Mouse (Mus musculus) urinary bladder, postnatal 36 days (tissue): ENCODE data around the gene Slk.
"Not testable (repeated sequence)": the region's sequence is repeated elsewhere in the genome, so short reads cannot be mapped to it uniquely, and the experiment has no call there.

Experiments used
- DNase-seq, 2 experiments: peaks; one replicate each; pipeline ENCODE4 v3.0.0; 2022; ENCODE audit warnings: low spot score in 2 of 2, mixed read lengths in 1 of 2

Slk gene

DNA sequence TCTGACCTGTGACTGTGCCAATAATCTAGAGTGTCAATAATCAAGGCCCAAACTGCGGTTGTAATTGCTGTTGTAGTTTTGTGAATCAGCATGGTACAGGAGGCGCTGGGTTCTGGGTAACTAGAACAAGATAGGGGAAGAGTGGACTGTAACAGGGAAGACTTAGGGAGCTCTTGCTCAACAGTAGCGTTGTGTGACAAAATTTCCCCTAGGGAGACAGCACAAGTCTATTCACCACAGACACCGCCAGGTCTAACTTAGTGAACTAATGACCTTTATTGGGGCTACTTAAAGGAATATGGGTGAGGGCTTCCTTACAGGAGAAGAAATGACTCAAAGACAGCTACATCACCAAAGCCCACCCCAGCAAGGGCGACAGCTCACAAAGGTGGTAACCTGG is 9.4 kb upstream of the Slk start:
- DNase-seq, result no peak

DNA sequence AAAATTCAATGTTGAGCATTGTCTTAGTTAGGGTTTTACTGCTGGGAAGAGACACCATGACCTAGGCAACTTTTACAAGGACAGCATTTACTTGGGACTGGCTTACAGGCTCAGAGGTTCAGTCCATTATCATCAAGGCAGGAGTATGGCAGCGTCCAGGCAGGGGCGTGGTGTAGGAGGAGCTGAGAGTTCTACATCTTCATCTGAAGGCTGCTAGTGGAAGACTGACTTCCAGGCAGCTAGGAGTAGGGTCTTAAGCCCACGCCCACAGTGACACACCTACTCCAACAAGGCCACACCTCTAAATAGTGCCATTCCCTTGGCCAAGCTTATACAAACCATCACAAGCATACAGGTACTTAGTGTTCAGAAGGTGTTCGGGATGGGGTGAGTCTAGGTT is 7.5 kb upstream of the Slk start:
- not testable (repeated sequence) for DNase-seq

DNA sequence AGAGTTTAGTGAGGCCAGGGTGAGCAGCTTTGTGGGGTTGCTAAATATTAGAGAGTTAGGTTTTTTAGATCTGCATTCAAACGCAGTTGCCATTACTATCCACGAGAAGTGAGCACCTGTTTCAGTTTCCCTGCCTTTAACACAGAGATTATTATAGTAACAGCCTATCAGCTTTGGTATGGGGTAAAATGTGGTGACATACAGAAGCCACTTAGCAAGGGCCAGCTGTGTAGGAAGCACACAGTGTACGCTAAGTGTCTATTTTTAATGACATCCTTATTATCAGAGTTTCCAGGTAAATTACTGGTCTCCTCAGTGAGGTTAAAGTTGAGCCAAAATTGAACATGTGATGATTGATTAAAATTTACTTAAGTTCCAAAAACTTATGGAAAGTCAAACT is 5.8 kb upstream of the Slk start:
- no peak for DNase-seq

DNA sequence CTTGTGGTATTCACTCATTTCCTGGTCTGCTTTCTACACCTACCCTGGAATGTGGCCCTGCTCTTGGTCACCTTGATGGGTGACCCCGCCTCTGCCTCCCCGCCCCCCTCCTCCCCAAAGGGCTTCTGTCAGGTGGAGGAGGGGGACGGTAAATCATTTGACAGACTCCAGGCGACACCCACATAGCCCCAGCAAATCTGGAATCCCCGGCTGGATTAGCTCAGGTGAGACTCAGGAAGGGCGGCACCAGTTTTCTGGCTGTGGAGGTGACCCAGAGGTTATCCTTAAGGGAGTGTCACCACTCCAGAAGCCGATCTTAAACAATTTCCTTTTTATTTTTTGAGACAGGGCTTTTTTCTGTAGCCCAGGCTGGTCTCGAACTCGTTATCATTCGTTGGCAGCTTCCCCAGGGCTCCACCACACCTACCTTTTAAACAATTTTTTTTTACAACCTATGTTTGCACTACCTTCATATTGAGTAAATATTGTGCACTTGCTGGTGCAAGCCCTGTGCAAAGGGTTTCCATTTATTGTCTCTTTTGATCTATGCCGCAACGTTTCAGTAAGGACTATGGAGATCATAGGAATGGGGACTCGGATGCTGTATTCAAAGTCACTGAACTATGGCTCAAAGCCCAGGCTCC is 775 bp upstream of the Slk start:
- peak in 1 of 2 experiments; percentile 16 for DNase-seq

DNA sequence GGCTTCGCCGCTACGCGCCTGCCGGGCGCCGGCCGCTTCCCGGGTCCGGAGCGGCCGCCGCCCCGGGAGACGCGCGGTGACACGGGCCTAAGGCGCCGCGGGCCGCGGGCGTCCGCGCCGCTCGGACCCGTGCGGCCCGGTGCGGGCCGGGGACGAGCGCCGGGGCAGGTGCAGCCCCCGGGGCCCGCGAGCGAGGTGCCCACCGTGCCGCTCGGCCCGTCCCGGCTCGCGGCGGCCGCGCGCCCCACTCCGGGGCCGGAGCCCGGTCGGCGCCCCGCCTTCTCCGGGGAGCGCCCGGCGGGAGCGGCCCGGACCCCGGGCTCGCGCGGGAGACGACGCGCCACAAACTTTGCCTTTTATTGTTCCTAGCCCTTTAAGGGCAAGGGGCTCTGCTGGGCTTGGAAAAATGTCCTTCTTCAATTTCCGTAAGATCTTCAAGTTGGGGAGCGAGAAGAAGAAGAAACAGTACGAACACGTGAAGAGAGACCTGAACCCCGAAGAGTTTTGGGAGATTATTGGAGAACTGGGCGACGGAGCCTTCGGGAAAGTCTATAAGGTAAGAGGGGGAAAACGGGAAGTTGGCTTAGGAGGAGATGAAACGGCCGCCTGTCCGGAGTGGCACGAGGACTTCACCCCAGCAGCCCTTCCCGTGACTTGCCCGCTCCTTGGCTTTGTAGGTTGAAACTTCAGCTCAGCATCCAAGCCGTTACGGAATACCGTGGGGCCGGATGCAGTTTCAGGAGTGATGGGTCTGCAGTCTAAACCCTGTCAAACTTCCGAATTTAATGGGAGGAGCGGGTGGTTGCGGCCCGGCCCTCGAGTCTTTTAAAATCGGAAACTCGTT is 532 bp downstream of the Slk start:
- DNase-seq, result peak; percentile 14

DNA sequence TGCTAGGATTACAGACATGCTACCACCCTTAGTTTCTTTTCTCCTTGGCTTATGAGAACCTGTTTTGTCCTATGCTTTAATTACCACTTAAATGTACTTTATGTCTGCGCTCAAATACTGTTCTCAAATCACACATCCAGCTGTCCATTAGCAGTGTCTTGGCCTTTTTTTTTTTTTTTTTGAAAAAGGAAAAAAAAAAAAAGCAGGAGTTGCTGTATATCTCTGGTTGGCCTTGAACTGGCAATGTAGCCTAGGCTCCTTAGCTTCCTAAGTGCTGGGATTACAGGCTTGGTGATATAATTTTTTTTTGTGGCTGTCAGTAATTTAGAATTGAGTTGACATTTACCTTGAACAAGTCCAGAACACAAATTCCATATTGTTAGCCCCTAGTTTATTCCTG is 6.3 kb downstream of the Slk start:
- DNase-seq, result no peak

DNA sequence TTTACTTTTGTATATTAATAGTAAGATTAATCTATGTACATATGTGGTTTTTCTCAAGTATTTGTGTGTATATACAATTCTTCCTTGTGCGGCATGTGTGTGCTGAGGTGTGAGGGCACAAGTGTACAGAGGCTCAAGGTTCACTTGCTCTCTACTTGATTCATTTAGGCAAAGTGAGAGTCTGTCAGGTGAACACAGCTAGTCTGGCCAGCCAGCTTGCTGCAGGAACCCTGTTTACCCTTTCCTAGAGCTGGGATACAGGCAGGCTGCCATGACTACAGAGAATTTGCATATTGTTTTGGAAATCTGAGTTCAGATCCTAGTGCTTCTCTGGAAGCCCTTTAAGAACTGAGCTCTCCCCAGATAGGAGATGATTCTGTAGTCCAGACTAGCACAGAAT is 7.5 kb downstream of the Slk start:
- no peak for DNase-seq

DNA sequence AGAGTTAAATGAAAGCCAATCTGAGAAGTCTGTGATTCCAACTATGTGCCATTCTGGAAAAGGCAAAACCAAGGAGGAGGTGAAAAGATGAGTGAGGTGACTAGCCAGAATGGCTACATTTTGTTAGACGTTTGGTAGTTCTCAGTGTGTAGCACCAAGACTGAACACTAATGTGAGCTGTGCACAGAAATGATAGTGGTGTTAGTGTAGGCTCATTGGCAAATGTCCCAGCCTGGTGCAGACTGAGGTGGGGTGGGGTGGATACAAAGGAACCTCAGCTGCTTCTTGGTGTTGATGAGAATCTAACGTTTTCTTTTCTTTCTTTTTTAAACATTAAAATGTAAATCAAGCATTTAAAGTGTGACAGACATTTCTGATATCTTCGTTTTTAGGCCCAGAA is 29.0 kb downstream of the Slk start:
- DNase-seq, result no peak

DNA sequence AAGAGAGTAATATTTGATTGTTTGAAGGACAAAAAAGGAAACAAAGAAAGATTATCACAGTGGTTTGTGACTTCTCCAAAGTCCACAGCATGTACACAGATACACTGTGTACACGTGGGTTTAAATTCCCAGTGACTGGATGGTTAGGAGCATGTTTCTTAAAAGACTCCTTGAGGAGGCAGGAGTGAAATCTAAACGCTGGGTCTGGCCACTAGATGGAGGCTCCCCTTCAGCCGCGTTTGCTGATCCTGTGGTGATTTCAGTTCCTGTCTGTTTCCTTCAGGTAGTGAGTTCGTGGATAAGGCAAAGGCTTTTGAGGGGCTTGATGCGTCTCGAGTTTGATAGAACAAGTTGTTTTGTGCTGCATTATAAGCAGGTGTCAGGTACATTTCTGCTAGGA is 34.0 kb downstream of the Slk start:
- no peak for DNase-seq

DNA sequence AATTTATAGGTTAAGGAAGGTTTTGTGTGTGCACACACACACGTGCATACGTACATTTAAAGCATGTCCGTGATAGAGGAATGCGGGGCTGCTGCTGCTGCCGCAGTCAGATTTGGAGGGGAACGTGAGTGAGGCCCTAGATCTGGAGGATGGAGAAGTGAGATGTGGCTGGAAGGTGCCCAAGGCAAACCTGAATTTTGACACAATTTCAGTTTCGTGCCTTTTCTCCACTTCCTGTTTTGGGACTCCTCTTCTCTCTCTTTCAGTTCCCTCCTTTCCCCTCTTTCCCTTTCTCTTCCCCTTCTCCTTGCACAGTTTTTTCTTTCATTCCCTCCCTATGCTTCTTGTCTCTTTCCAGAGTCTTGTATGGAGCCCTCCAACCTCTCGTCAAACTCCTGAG is 42.0 kb downstream of the Slk start:
- DNase-seq, result no peak

DNA sequence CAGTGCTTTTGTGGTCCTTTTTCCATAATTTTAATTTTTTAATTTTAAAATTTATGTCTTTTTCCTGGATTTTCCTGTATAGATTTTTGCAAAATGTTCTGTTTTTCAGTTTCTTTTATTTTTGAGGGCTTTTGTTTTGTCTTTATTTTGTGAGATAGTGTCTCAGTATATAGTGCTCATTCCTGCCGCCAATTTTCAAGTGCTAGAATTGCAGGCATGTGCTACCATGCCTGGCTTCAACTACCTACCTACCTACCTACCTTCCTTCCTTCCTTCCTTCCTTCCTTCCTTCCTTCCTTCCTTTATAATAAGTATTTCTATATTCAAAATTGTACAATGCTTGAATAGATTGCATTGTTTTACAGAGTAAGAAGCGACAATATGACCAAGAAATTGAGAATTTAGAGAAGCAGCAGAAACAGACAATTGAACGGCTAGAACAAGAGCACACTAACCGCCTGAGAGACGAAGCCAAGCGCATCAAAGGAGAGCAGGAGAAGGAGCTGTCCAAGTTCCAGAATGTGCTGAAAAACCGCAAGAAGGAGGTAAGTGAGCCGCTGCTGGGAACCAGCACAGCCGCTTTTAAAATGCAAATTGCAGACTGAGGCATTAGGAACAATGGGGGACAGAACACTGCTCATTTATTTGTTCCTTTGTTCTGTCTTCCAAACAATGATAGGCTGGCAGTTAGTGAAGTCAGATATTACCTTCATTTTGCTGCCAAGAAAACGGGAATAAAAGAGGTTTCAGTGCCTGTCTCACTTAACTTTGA is 45.6 kb downstream of the Slk start:
- no peak for DNase-seq

DNA sequence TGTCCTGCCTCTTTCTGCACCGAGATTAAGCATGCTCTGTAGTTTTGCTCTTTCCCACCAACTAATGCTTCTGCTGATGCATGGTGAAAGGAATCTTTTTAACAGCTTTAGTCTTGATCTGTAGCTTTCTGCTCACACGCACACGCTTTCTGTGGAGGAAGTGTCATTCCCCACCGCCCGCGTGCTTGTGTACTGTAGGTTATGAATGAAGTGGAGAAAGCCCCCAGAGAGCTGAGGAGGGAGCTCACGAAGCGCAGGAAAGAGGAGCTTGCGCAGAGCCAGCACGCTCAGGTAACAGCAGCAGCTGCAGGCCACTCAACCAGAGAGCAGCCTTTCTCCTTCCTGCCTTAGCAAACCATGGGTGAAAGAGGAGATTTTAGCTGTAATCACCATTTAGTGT is 48.0 kb downstream of the Slk start:
- DNase-seq, result no peak

DNA sequence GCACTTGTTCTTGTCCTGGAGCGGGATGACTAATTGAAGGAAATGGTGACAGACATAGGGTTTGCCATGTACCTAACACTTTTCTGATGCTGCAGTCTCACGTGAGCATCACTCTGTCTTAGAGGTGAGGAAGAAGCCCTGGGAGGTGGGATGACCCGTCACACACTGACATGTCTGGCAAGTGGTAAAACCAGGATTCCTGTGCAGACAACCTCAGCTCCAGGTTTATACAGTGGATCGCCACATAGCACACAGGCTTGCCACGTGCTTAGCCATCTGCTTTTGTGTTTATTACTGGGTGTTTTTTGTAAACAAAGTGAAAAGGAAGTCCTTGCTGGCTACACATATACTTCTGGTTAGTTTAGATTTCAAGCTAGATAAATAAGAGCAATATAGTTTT is 49.6 kb downstream of the Slk start:
- DNase-seq, result no peak

DNA sequence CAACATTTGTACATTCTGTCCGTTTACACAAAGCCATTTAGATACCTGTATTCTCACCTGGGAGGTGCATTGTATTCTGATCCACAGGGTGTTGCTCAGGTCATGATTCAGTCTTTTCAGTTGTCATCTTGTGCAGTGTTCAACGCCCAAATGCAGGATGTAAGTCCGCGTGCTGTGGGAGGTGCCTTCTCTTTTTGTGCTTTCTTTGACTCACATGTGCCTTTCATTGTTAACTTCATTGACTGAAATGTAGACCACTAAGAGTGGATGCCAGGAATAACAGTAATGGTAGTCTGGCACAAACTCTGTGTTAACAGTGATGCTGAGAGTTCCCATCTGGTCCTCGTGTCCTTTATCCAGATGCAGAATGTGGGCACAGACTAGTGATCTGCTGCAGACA is 50.9 kb downstream of the Slk start:
- DNase-seq, result no peak

DNA sequence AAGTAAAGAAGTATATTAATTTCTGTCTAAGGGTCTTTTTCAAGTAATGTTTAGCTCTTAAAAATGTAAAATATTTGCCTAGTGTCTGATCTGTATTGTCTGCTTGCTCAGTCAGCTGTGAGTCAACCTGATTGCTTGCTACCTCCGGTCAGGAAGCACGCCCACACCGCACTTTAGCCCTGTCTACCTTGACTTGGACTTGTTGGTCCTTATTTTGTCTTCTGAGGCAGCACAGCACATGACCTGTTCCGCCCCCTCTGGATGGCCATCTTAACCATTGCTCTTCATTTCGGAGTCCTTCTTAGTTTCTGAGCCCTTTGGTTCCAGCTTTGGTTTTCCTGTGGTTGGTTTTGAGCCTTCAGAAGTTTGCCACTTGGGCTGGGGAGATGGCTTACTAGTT is 52.3 kb downstream of the Slk start:
- DNase-seq, result no peak

DNA sequence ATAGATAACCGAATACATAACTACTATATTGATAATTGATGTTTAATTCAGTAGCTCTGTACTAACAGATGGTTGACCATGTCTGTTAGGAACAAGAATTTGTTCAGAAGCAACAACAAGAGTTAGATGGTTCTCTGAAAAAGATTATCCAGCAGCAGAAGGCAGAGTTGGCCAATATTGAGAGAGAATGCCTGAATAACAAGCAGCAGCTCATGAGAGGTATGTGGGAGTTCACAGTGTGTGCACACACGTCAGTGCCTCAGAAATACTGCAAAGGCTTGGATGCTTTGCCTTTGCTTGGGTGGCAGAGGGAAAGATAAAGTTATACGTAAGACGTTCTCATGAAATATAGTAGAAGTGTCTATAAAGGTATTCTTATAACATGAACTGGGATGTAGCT is 55.9 kb downstream of the Slk start:
- DNase-seq, result no peak

DNA sequence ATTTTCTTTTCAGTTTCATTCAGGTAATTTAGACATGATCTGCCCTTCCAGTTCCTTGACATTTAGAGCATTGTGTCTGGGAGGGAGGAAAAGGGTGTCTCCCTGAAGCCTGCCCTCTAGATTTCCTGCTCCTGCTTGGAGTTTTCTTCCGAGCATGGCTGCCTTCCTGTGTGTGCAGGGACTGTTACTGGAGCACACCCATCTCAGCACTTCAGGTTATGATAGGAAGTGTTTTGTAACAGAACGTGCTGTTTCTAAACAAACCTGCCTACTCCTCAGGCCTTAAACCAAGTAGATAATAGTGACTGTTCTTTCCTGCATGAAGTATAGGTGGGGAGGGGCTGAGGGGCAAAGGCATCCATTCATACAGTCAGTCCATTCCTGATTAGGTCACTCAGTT is 64.4 kb downstream of the Slk start:
- no peak for DNase-seq

DNA sequence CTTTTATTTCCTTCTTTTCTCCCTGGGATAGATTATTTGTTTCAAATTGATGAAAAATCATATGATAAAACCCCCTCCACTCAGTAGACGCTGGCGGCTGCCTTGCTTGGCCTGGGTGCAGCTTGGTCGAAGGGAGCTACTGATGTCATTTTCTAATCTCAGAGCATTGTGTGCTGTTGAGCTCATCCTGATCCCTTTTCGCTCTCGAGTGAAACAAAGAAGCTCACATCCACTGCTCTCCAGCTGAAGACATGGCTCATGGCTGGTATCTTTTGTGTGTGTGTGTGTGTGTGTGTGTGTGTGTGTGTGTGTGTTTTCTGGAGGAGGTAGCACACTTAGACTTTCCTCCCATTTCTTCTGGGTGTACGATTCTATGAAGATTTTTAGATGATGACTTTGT is 66.1 kb downstream of the Slk start:
- no peak for DNase-seq

DNA sequence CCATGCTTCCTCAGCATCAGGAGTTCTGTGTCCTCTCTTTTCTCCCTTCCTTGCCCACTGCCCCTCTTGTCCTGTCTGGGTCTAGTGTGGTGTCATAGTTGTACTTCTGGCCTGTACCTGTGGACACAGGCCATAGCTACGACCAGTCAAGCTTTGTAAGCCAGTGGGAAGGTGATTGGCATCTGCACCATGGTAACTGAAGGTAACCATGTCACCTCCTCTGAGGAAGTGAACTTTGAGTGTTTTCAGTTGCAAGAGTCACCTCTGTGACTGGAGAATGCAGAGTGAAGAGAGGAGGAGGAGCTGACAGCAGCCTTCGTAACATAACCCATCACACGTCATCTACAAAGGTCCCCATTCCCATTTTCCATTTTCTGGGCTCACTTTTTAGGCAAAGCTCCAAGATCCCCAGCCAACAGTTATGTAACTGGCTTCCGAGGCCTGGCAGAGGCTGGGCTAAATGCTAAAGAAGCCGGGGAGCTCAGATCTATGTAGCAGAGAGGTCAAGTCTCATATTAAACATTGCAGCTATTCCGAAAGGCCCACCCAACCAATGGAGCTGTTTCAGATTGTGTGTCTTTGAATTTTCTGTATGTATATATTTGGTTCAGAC is 67.1 kb downstream of the Slk start:
- no peak for DNase-seq

DNA sequence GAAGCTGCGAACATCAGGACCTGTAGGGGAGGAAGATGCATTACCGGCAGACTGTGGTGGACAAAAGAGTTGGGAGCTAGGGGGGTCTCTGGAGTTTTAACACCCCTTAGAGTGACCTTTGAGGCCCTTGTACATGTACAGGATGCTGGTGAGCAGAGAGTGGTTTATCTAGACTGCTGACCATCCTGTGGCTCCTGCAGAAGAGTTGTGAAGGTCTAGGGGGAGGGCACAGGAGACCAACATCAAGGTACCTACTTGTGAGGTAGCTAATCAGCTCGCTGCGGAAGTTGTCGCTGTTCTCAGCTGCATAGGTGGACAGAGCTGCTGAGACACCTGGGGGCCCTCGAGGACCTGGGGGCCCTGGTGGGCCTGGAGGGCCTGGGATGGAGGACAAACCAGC is 69.6 kb downstream of the Slk start:
- no peak for DNase-seq

DNA sequence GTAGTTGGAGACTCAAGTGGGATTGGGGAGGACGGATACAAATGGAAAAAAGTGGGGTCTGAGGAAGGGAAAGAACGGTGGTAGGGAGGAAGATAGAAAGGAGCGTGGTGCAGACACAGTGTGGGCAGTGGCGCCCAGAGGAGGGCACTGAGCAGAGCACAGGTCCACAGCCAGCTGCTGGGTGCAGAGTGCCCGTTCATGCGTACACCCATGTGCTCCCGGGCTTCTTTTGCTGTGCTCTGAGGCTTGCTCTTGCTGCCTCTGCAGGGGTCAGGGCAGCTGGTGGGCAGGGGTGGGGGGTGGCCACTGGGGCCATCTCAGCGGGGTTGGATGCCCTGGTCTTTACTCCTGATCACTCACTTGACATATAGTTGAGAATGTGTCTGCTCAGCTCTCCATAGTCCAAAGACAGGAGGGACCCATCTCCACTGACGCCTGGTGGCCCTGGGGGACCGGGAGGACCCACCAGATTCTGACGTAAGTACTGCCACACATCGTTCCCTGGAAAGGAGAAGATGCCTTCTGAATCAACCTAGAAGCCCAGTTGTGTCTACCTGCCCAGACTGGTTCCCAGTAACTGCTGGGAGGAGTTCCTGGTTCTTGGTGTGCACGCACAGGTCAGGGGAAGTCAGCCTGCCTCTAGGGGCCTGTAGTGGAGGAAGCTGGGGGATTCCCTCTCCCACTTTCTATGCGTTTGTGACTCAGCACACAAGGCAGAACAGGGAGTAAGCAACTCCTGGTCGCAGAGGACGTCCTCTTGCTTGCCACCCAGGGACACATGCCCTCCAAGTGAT is 71.1 kb downstream of the Slk start:
- no peak for DNase-seq

DNA sequence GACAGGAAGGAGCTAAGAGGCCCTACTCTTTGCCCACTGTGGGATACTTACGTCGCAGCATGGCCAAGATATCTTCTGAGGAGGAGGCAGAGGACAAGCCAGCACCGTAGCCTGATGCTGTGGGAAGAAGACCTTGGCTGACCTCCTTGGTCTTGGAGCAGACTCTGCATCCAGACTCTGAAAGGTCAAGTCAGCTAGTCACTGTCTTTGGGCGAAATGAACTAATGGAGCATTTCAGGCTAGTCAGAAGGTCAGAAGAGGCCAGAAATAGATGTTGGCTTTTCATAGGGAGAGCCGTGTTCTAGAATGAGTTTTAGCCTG is 71.6 kb downstream of the Slk start:
- DNase-seq, result no peak
